18 mouse cellular contexts compared by ENCODE assay signal in the genomic region with DNA sequence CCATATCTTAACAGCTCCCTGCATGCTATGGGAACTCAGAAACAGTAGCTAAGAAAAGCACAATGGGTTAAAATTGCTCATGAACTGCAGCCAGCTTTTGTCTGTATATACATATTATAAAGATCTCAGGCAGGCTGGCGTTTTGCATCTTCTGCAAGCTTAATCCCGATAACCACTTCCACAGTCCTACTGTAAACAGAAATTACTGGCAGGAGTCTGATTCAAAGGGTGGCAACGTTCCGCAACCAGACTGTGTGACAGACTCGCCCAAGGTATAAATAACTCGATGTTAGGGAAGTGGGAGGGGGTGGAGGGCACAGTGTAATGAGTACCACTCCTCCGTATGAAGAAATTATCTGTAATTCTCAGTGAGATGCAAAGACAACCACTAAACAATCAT. TPM values are rescaled to one million over a fixed set of nuclear protein-coding genes. Genes with fewer than 3 reads are reported as not detected.
DNase-seq lines count a peak whose midpoint lies in the region; ATAC-seq and TF ChIP-seq lines count a peak whose summit lies in the region.
"Had no signal": no experiment of that assay in that cellular context is flagged by ENCODE, and none has a peak within 500 bp of the region (broad histone marks: within the 10 kb centered on the region; RNA-seq: fewer than 3 reads in every experiment).

No protein-coding gene starts in this region.

- no peak for TF ChIP-seq RAD21 in MEL (IDR thresholded peaks at IDR 0.05; ENCODE audit: low read depth, low read length)

- DNase-seq in heart, adult 11 months, result peak; percentile 91
- no peak for DNase-seq in heart, postnatal 4 days
- peak; percentile 26 for DNase-seq in kidney, postnatal 0 days (ENCODE audit: low spot score)
- no peak for DNase-seq in kidney, adult 8-10 months
- DNase-seq in MEL (ENCODE audit: low read depth, low spot score), result peak; percentile 73
- no peak for DNase-seq in thymus, postnatal 14 days
- DNase-seq: adrenal gland, postnatal 25 days; cerebellum, adult 8-10 months; gastrocnemius, postnatal 10 days; layer of hippocampus, adult 9-11 months; thymus, postnatal 4 days had no signal

- peaks cover 24% of the 10 kb centered on the region for H3K4me1 ChIP-seq in kidney, postnatal 0 days (replicated peaks; ENCODE audit: insufficient read depth, low read length)
- H3K4me1 ChIP-seq in MEL (ENCODE audit: control insufficient read depth in 1 of 2, insufficient read depth in 2 of 2, low read length in 2 of 2), result peaks cover 44 to 53% of the 10 kb centered on the region in 2 experiments
- peaks cover 18% of the 10 kb centered on the region; the same call in 1 of the 2 replicates for H3K4me1 ChIP-seq in intestine, embryonic 16.5 days (ENCODE audit: control insufficient read depth, insufficient read depth, low read length)

- H3K4me3 ChIP-seq in kidney, postnatal 0 days (replicated peaks; ENCODE audit: low read depth, low read length), result no peak overlapping the region
- H3K4me3 ChIP-seq in MEL (ENCODE audit: control insufficient read depth in 1 of 2, insufficient read depth in 1 of 2, low read depth in 2 of 2, low read length in 2 of 2), result peak overlapping the region in 1 of 2 experiments; percentile 23; a peak in 2 of 4 replicates
- H3K4me3 ChIP-seq in intestine, embryonic 16.5 days (ENCODE audit: low read length), result no peak overlapping the region
- H3K4me3 ChIP-seq: embryonic facial prominence, embryonic 15.5 days; heart, embryonic 10.5 days; liver, embryonic 12.5 days; lung, embryonic 15.5 days had no signal

- H3K4me2 ChIP-seq in kidney, postnatal 0 days (ENCODE audit: low read length), result no peak overlapping the region
- no peak overlapping the region for H3K4me2 ChIP-seq in intestine, embryonic 16.5 days (ENCODE audit: low read depth, low read length)
- H3K4me2 ChIP-seq: embryonic facial prominence, embryonic 15.5 days; liver, embryonic 12.5 days; lung, embryonic 15.5 days had no signal

- H3K27ac ChIP-seq in kidney, postnatal 0 days, result no peak overlapping the region
- peak overlapping the region; percentile 81 for H3K27ac ChIP-seq in MEL (ENCODE audit: control insufficient read depth, low read depth, low read length)
- no peak overlapping the region for H3K27ac ChIP-seq in intestine, embryonic 16.5 days (ENCODE audit: low read length)
- H3K27ac ChIP-seq: embryonic facial prominence, embryonic 15.5 days; heart, embryonic 10.5 days; liver, embryonic 12.5 days; lung, embryonic 15.5 days had no signal

- TF ChIP-seq CTCF in kidney, postnatal 0 days (IDR thresholded peaks at IDR 0.05; ENCODE audit: low read depth), result no peak
- TF ChIP-seq CTCF in MEL (IDR thresholded peaks at IDR 0.05 in 2 of 3, conservative IDR thresholded peaks at IDR 0.05 in 1 of 3; ENCODE audit: control insufficient read depth in 1 of 3, insufficient read depth in 1 of 3, low read depth in 2 of 3, low read length in 3 of 3, poor library complexity in 1 of 3, severe bottlenecking in 1 of 3), result no peak

- peak; percentile 52 to 64; a peak in 3 of 4 replicates for TF ChIP-seq EP300 in MEL (IDR thresholded peaks at IDR 0.05; ENCODE audit: low read depth in 1 of 2, low read length in 2 of 2)

- no peaks in the 10 kb centered on the region for H3K36me3 ChIP-seq in kidney, postnatal 0 days (ENCODE audit: insufficient read depth, low read length)
- H3K36me3 ChIP-seq in MEL (ENCODE audit: control insufficient read depth in 1 of 2, insufficient read depth in 2 of 2, low read length in 2 of 2), result peaks cover 3 to 61% of the 10 kb centered on the region in 2 experiments; a peak in 3 of 4 replicates
- H3K36me3 ChIP-seq in intestine, embryonic 16.5 days (ENCODE audit: control insufficient read depth, insufficient read depth, low read length), result no peaks in the 10 kb centered on the region
- H3K36me3 ChIP-seq: embryonic facial prominence, embryonic 15.5 days; heart, embryonic 10.5 days; liver, embryonic 12.5 days; lung, embryonic 15.5 days had no signal

- H3K9me3 ChIP-seq in kidney, postnatal 0 days (replicated peaks; ENCODE audit: low read length), result no peaks in the 10 kb centered on the region
- H3K9me3 ChIP-seq in MEL (replicated peaks; ENCODE audit: insufficient read depth, low read length), result no peaks in the 10 kb centered on the region
- H3K9me3 ChIP-seq in intestine, embryonic 16.5 days (ENCODE audit: control insufficient read depth, low read length), result no peaks in the 10 kb centered on the region
- H3K9me3 ChIP-seq: embryonic facial prominence, embryonic 15.5 days; heart, embryonic 10.5 days; liver, embryonic 12.5 days; lung, embryonic 15.5 days had no signal

- WGBS in kidney, postnatal 0 days, result 32% methylated on average over 7 of the region's 7 CpGs
- 29% methylated on average over 7 of the region's 7 CpGs for WGBS in intestine, embryonic 16.5 days

- no peak for ATAC-seq in kidney, postnatal 0 days (replicated peaks; ENCODE audit: low FRiP score, low read depth)
- ATAC-seq in common myeloid progenitor, adult 5-6 weeks (replicated peaks; ENCODE audit: low read depth, poor library complexity, severe bottlenecking), result 0 out of 2 replicates have a peak, but pooled peaks have one; percentile 24
- no peak for ATAC-seq in intestine, embryonic 16.5 days
- ATAC-seq: inflammation-experienced regulatory T-cells, adult 6 months; liver, embryonic 12.5 days had no signal

- no peak for TF ChIP-seq POLR2A in MEL (IDR thresholded peaks at IDR 0.05; ENCODE audit: control insufficient read depth in 1 of 2, insufficient read depth in 1 of 2, low read depth in 1 of 2, low read length in 2 of 2, poor library complexity in 1 of 2)

- no peaks in the 10 kb centered on the region for H3K27me3 ChIP-seq in kidney, postnatal 0 days (ENCODE audit: insufficient read depth, low read length)
- H3K27me3 ChIP-seq in MEL (ENCODE audit: control insufficient read depth in 1 of 2, insufficient read depth in 2 of 2, low read length in 2 of 2), result no peaks in the 10 kb centered on the region
- no peaks in the 10 kb centered on the region for H3K27me3 ChIP-seq in intestine, embryonic 16.5 days (replicated peaks; ENCODE audit: control insufficient read depth, insufficient read depth, low read length)
- H3K27me3 ChIP-seq: liver, embryonic 12.5 days; lung, embryonic 15.5 days had no signal

- no peak overlapping the region for H3K9ac ChIP-seq in kidney, postnatal 0 days (ENCODE audit: low read depth, low read length)
- no peak overlapping the region for H3K9ac ChIP-seq in MEL (ENCODE audit: control insufficient read depth, low read depth, low read length, poor library complexity, severe bottlenecking)
- H3K9ac ChIP-seq in intestine, embryonic 16.5 days (ENCODE audit: low read depth, low read length), result no peak overlapping the region
- H3K9ac ChIP-seq: embryonic facial prominence, embryonic 15.5 days; liver, embryonic 12.5 days; lung, embryonic 15.5 days had no signal

- peaks cover 61% of the 10 kb centered on the region for H3K79me2 ChIP-seq in MEL (ENCODE audit: control insufficient read depth, insufficient read depth, low read length, poor library complexity)

TF ChIP-seq in MEL, 35 proteins besides CTCF, POLR2A, EP300 and RAD21 (continues in another document):
- TF ChIP-seq JUND (IDR thresholded peaks at IDR 0.05; ENCODE audit: low read depth, low read length) (no peak), MYC (IDR thresholded peaks at IDR 0.05; ENCODE audit: low read depth, low read length) (no peak), POLR2AphosphoS2 (IDR thresholded peaks at IDR 0.05; ENCODE audit: low read length) (no peak), GATA1 (IDR thresholded peaks at IDR 0.05; ENCODE audit: low read depth, low read length) (peak; percentile 30), RCOR1 (IDR thresholded peaks at IDR 0.05; ENCODE audit: low read depth, low read length) (peak; percentile 39; the same call in 1 of the 2 replicates), NRF1 (IDR thresholded peaks at IDR 0.05; ENCODE audit: insufficient read depth, low read depth, low read length, poor library complexity, severe bottlenecking) (no peak), MXI1 (IDR thresholded peaks at IDR 0.05; ENCODE audit: low read depth, low read length) (peak; percentile 54; the same call in 1 of the 2 replicates), MAZ (IDR thresholded peaks at IDR 0.05; ENCODE audit: low read depth, low read length) (peak; percentile 34; the same call in 1 of the 2 replicates), ZNF384 (IDR thresholded peaks at IDR 0.05; ENCODE audit: low read depth, low read length) (peak; percentile 40; the same call in 1 of the 2 replicates), ZKSCAN1 (IDR thresholded peaks at IDR 0.05; ENCODE audit: low read depth, low read length) (no peak), TBP (IDR thresholded peaks at IDR 0.05; ENCODE audit: low read depth, low read length) (no peak), BHLHE40 (IDR thresholded peaks at IDR 0.05; ENCODE audit: borderline replicate concordance, low read depth, low read length) (peak; percentile 39; the same call in 1 of the 2 replicates), TCF12 (IDR thresholded peaks at IDR 0.05; ENCODE audit: low read depth, low read length) (peak; percentile 44; the same call in 1 of the 2 replicates), MEF2A (IDR thresholded peaks at IDR 0.05; ENCODE audit: extremely low read depth, insufficient replicate concordance, low read depth, low read length, poor library complexity, severe bottlenecking) (peak; percentile 82; the same call in 1 of the 2 replicates), CHD2 (IDR thresholded peaks at IDR 0.05; ENCODE audit: low read length) (no peak), KAT2A (conservative IDR thresholded peaks at IDR 0.05; ENCODE audit: low read depth, low read length) (peak; percentile 37; the same call in 1 of the 2 replicates), TAL1 (IDR thresholded peaks at IDR 0.05; ENCODE audit: low read length) (no peak), ELF1 (IDR thresholded peaks at IDR 0.05; ENCODE audit: low read depth, low read length) (no peak; the same call in 1 of the 2 replicates), SIN3A (IDR thresholded peaks at IDR 0.05; ENCODE audit: low read length) (peak; percentile 46; the same call in 1 of the 2 replicates), ETS1 (IDR thresholded peaks at IDR 0.05; ENCODE audit: low read depth, low read length) (peak; percentile 85), MAX (IDR thresholded peaks at IDR 0.05; ENCODE audit: low read length) (peak; percentile 36; the same call in 1 of the 2 replicates), GABPA (IDR thresholded peaks at IDR 0.05; ENCODE audit: low read depth, low read length) (no peak), NELFE (IDR thresholded peaks at IDR 0.05; ENCODE audit: low read depth, low read length) (no peak; the same call in 1 of the 2 replicates)

RNA-seq across cellular contexts. Expression of a gene that starts 55.9 kb away (rescaled TPM):
- total RNA-seq in heart, postnatal 4 days (2021), result 100 to 1,000 TPM; 126 to 131 TPM
- 73.4 and 84.0 TPM in 2 replicates for polyA plus RNA-seq in kidney, postnatal 0 days (2015; fragmentation: Nextera tagmentation; extraction: Ambion mirVana)
- total RNA-seq in MEL (2012; rRNA removed), result 70.4 and 71.1 TPM in 2 replicates
- polyA plus RNA-seq in MEL (2012; ENCODE audit: insufficient read depth in 1 of 2, insufficient read length in 2 of 2, low read depth in 1 of 2, low replicate concordance in 2 of 2, missing spikeins in 1 of 2), result 100 to 1,000 TPM in 1 of 2 experiments, not detected in 1; 104 TPM
- 158 and 202 TPM in 2 replicates for total RNA-seq in common myeloid progenitor, adult 5-6 weeks (2017)
- polyA plus RNA-seq in intestine, embryonic 16.5 days (2015; fragmentation: Nextera tagmentation; extraction: Ambion mirVana), result 62.2 and 62.5 TPM in 2 replicates

Comparison
In these comparisons a context has a peak if more than half of its experiments do, and no peak if none do; other contexts are left out.
1. DNase-seq: peak in heart, adult 11 months (single experiment), kidney, postnatal 0 days (single experiment) and MEL (single experiment); none in heart, postnatal 4 days (single experiment), kidney, adult 8-10 months (0 of 2) and thymus, postnatal 14 days (single experiment).